Mouse (Mus musculus): ENCODE data around the gene Rftn1.
"Not testable (repeated sequence)": the region's sequence is repeated elsewhere in the genome, so short reads cannot be mapped to it uniquely, and the experiment has no call there.

The Rftn1 gene

GRCm38 (mm10) chr17:50127045-50127813, 63.2 kb downstream of the Rftn1 start:
- no peak for DNase-seq (ENCODE audit: low spot score)

GRCm38 (mm10) chr17:50126545-50126944, 63.9 kb downstream of the Rftn1 start:
- DNase-seq (ENCODE audit: low spot score) = no peak

DNA sequence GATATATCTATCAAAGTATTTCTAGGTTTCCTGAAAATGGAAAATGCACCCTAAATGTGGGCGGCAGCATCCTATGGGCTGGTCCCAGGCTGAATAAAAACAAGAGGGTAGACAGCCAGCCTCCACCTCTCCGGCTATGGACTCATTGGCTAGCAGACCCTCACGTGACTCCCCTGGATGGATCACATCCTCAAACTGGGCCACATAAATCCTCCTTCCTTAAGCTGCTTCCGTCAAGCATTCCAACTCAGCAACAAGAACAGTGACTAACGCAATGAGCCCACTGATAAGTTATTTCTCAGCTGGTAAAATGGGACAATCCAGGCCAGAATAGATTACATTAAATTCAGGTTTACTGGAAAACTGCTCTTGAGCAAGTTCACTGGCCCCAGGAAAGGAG, 64.6 kb downstream of the Rftn1 start:
- DNase-seq (ENCODE audit: low spot score) = no peak

GRCm38 (mm10) chr17:50125245-50125798, 65.2 kb downstream of the Rftn1 start:
- no peak for DNase-seq (ENCODE audit: low spot score)

GRCm38 (mm10) chr17:50124708-50125107, 65.8 kb downstream of the Rftn1 start:
- DNase-seq (ENCODE audit: low spot score) = no peak

- DNase-seq (ENCODE audit: low spot score) = no peak
Observed at GRCm38 (mm10) chr17:50122555-50122954, 67.9 kb downstream of the Rftn1 start.

DNA sequence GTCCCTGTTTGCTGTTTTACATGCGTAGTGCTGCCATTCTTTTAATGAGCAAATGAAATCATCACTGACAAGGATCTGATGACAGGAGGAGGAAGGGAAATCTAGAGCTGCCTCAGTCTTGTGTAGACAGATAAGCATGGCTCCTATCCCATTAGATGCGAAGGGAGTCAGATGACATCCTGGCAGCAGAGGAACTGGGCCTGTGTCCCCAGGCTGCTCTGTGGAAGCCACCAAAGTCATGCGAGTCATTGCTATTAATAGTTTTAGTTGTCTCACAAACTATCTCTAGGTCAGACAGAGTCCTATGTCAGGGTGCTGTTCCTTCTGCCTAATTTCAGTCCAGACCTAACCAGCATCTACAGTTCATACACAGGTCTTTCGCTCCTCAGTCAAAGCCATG, 70.4 kb downstream of the Rftn1 start:
- peak; percentile 45 for DNase-seq (ENCODE audit: low spot score)

DNA sequence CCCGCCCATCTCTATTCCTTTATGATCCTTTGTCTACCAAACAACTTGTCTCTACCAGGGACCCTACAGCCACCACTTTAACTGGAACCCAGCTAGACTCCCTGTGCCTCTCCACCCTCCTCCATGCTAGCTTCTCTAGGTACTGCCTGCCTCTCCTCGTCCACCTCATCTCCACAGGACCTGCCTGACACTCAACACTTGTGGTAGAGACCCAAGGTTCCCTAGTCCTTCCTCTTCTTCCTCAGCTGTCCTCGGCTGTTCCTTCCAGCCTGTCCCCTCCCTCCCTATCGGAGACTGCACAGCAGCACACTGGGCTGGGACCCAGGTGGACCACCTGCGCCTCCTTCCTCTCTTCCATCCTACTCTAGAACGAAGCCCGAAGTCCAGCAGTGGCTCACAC, 73.0 kb downstream of the Rftn1 start:
- no peak for DNase-seq (ENCODE audit: low spot score)

DNA sequence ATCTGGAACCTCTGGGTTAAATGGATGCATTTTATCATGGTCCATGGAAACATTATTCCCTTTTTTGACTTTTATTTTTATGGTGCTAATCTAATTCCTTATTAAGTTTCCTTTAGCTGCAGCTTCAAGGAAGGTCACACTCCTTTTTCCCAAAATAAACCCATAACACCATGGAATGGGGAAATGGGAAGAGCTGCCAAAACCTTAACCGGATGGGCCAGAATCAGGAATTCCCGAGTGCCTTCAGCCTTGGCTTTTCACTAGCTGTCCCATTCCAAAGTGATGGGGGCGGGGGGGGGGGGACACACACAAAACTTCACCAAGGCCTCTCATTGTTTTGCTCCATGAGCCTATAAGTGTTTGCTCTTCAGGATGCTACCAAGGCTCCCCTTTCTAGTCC, 73.5 kb downstream of the Rftn1 start:
- no peak for DNase-seq (ENCODE audit: low spot score)

DNA sequence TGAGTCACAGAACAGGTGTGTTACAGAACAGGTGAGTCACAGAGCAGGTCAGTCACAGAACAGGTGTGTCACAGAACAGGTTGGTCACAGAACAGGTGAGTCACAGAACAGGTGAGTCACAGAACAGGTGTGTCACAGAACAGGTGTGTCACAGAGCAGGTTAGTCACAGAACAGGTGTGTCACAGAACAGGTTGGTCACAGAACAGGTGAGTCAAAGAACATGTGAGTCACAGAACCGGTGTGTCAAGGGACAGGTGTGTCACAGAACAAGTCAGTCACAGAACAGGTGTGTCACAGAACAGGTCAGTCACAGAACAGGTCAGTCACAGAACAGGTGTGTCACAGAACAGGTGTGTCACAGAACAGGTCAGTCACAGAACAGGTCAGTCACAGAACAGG, 74.1 kb downstream of the Rftn1 start:
- not testable (repeated sequence) for DNase-seq (ENCODE audit: low spot score)

- not testable (repeated sequence) for DNase-seq (ENCODE audit: low spot score)
Observed at GRCm38 (mm10) chr17:50115716-50116115, 74.8 kb downstream of the Rftn1 start.

DNA sequence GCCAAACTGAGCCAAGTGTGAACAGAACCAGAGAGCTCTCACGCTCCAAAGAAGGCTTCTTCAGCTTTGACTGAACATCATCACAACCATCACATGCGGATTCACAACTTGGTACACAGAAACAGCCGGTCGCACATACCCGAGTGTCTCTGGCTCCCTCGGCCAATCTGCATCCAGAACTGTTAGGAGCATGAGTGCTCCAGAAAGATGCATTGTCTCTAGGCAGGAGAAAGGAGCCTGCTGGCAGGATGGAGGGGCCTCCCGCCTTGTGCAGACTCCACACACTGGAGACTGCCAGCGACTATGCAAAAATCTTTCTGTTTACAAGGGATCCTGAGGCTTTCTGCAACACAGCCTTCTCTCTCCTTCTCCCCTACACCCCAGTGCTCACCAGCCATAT, 75.8 kb downstream of the Rftn1 start:
- no peak for DNase-seq (ENCODE audit: low spot score)

GRCm38 (mm10) chr17:50110650-50111415, 79.6 kb downstream of the Rftn1 start:
- peak; percentile 71 for DNase-seq (ENCODE audit: low spot score)

- no peak for DNase-seq (ENCODE audit: low spot score)
Observed at GRCm38 (mm10) chr17:50106811-50107210, 83.7 kb downstream of the Rftn1 start.

DNA sequence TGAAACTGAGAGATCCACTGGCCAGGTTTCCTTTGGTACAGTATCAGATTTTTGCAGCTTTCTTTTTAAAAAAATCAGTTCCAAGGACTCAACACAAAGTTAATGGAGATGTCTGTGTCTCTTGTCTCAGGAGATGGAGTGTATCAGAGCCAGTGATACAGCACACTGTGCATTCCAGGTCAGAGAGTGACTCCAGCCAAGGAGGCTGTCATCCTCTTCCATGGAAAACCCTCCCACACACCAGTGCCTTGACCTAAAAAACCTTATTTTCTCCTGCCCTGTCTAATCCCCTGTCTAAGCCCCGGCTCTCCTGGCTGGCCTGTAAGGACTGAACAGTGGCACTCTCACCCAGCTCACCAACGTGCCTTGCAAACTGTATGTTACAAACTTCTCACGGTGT, 86.3 kb downstream of the Rftn1 start:
- no peak for DNase-seq (ENCODE audit: low spot score)

DNA sequence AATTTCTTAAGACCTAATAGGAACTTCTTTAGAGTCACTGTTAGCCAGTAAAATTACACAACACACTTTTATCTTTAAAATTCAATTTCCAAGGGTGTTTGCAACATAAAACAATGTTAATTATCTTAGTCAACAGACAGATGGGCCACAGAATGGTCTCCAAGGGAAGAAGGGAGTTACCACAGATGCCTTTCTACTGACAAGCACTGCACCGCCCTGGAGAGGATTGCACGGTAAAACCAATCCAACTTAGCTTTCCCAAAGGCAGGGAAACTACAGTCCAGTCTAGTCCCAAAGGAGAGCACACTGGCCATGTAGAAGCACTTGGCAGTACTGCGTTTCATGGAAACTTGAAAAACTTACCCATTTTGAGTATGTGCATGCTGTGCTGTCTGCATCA, 89.1 kb downstream of the Rftn1 start:
- DNase-seq (ENCODE audit: low spot score) = no peak

DNA sequence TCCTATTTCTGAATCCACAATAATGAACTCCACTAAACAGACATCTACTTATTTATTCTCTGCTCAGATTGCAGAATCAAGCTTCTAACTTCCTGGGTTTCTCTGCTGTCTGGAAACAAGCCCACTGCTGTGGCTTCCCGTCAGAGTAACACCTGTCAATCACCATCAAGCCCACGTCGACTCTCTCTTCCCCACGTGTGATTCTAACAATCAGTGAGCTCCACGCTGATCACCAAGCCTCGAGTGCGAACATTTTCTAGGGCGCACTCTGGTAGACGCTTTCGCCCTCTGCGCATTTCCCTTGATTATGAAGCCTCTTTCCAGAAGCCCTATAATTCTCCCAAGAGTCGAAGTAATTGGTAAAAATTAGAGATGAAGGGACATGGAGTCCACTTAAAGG, 90.4 kb downstream of the Rftn1 start:
- no peak for DNase-seq (ENCODE audit: low spot score)

- no peak for DNase-seq (ENCODE audit: low spot score)
Observed at GRCm38 (mm10) chr17:50099378-50099777, 91.1 kb downstream of the Rftn1 start.

GRCm38 (mm10) chr17:50098297-50098696, 92.2 kb downstream of the Rftn1 start:
- DNase-seq (ENCODE audit: low spot score) = no peak

DNA sequence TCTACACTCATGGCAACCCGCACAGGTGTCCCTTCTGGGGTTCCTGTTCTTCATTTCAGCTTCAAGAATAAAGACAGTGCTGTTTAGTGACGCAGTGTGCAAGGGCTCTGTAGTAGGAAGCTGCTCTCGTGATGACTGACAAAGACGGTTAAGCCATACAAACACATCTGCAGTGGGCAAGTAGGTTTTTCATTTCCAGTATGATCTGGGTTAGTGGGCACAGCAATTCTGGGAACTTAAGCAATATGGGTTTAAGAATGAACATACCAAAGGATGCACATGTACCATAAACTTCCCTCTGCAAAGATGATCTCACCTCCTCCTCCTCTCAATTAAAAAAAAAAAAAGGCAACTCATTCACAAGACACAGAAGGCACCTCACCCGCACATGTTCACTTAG, 92.6 kb downstream of the Rftn1 start:
- no peak for DNase-seq (ENCODE audit: low spot score)

GRCm38 (mm10) chr17:50096305-50096704, 94.2 kb downstream of the Rftn1 start:
- no peak for DNase-seq (ENCODE audit: low spot score)

GRCm38 (mm10) chr17:50094596-50094995, 95.9 kb downstream of the Rftn1 start:
- DNase-seq (ENCODE audit: low spot score) = no peak

DNA sequence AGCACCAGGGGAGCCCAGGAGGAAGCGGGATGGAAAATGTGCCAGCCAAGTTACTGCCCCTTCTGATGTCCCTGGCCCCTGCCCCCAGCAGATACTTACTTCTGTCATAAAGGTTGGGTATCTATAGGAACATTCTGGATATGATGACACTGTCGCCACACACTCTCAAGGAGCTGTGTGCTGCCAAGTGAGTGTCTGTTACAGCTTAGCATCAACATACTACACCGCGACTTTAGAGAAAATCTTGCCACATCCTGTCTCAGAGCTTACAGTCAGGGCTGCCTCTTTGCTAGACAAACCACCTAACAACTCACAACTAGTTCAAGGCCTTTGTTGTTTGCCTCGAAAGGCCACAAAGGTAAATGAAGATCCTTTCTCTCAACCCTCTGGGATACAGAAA, 96.4 kb downstream of the Rftn1 start:
- DNase-seq (ENCODE audit: low spot score) = no peak
